Mouse (Mus musculus): Measurements from ENCODE around the gene Tmx4. TPM values are rescaled to one million over a fixed set of nuclear protein-coding genes. Genes with fewer than 3 reads are reported as not detected.
"Not testable (repeated sequence)": the region's sequence is repeated elsewhere in the genome, so short reads cannot be mapped to it uniquely, and the experiment has no call there.

Gene Tmx4
- total RNA-seq (2017), result 36.6 to 47.6 TPM (median 41.2 TPM) in 3 replicates

DNA sequence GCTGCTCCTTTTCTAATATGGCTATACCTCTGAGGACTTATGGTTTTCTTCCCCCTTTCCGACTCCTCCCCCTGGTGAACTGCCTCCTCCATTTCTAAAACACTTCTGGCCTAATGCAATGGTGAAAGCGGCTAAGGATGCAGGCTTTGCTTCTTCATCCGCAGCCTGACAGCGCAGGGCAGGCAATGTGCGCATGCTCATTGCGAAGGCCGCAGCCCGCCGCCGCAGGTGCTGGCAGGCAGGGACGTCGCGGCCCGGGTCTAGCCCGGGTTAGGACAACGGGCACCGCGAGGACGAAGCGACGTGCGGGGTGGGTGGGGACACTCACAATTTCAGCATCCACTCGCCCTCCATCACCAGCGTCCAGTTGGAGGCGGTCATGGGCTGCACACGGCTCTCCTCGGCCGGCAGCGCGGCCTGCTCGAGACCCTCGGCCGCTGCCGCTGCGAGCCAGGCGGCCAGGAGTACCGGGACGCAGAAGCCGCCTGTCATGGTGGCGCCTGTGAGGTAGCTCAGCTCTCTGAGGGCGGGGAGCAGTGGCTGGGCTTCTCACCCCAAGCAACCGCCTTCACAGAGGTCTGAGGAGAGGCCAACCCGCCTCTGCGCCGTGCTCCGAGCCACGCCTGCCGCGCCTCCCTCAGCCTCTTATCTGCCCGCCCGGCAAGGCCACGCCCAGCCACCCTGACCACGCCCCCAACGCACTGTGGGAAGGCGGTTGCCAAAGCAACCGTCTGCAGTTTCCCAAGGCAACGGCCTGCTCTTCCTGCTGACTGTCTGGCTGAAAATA is at the start of gene Tmx4:
Tmx4 (minus strand) TSS at position 632 of the 787 bp plus-strand sequence.
- ATAC-seq (replicated peaks; ENCODE audit: insufficient number of reproducible peaks, low FRiP score, low TSS enrichment, poor library complexity, severe bottlenecking), result peak; percentile 97

DNA sequence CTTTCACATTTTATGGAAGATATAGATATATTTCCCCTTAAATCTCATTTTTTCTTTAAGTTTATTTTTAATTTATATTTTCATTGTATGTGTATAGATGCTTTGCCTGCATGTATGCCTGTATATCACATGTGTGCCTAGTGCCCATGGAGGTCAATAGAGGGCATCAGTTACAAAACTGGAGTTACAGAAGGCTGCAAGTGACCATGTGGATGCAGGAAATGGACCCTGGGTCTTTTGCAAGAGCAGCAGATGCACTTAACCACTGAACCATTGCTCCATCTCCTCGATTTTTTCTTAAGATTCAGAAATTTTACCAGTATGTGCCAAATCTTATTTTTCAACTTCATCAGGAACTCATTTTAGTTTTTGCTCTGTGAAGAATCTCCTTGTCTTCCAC is 48.2 kb upstream of the Tmx4 start:
- ATAC-seq (replicated peaks; ENCODE audit: insufficient number of reproducible peaks, low FRiP score, low TSS enrichment, poor library complexity, severe bottlenecking), result peak; percentile 54; the same call in 1 of the 2 replicates

- peak; percentile 55; the same call in 1 of the 2 replicates for ATAC-seq (replicated peaks; ENCODE audit: insufficient number of reproducible peaks, low FRiP score, low TSS enrichment, poor library complexity, severe bottlenecking)
These were observed 47.1 kb upstream of the Tmx4 start for GRCm38 (mm10) chr2:134691055-134691454.

DNA sequence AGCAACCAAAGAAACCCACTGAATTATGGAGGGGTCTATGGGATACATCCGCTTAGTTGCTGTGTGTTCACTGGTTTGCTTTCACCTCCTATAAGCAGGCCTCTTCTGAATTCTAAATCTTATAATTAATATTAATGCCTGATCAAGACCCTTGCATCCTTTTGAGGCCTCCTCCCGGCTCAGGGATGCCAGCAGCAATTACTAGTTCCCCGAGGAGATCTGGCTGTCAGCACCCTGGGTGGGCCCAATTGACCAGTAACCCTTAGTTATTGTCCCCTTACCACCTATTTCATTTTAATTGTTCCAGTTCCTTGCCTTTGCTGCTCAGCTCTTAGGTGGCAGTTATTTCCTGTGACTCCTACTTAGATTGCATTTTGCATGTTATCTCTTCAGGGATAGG is 38.4 kb upstream of the Tmx4 start:
- ATAC-seq (replicated peaks; ENCODE audit: insufficient number of reproducible peaks, low FRiP score, low TSS enrichment, poor library complexity, severe bottlenecking), result no peak

DNA sequence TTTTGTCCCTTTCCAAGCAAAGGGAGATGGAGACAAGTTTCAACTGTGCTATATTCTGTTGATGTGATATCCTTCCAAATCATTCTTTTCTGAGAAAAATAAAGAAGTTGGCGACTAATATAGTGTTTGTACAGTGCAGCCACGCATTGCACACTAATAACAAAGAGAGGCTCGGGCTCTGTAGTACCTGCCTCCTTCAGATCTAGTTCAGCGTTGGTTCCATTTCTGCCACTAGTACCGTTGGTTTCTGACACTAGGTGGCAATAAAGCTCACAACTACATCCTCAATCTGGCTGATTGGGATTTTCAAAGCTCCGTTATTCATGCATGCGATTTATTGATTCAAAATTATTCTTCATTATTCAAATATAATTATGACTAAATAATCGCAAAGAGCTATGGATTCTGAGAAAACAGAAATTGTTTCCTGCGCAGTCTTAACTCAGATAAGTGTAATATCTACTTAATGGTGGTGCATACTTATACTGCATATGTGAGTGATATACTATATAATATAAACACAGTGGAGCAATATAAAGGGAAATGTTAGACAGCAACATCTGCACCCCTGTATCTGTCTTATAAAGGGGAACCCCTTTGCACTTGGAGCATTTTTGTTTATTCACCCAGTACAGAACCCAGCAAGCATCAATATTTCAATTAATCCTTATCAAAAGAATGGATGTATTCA is 37.5 kb upstream of the Tmx4 start:
- peak; percentile 61; the same call in 1 of the 2 replicates for ATAC-seq (replicated peaks; ENCODE audit: insufficient number of reproducible peaks, low FRiP score, low TSS enrichment, poor library complexity, severe bottlenecking)

DNA sequence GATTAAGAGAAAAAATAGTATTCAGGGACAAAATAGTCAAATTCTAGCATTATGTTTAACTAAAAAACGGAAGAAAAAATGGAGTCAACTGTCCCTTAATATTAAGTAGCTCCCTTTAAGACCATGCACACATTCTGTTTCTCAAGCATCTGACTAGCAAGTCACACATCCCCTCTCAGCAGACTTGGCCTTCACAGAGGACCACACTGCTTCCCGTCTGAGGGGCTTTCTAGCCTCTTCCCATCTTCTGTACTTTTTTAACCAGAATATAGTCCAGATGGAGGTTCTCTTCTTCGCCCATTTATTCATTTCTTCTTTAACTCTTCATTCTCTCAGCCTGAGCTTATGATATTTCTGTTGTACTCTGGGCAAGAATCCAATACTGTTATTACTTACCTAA is 35.6 kb upstream of the Tmx4 start:
- no peak for ATAC-seq (replicated peaks; ENCODE audit: insufficient number of reproducible peaks, low FRiP score, low TSS enrichment, poor library complexity, severe bottlenecking)

DNA sequence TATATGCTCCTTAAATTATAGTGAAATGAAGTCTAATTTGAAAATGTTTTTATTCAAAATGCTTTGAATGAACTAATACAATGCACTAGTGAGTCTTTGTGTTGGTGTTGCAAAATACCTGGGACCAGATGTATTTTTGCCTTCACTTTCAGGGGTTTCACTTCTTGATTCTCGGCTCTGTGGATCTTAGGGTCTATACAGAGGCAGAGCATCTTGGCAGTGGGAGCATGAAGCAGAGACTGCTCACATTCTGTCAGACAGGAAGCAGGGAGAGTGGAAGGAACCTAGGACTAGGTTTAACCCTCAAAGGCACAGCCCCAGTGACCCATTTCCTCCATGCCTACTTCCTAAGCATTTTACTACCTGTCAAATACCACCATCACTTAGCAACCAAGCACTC is 31.5 kb upstream of the Tmx4 start:
- no peak for ATAC-seq (replicated peaks; ENCODE audit: insufficient number of reproducible peaks, low FRiP score, low TSS enrichment, poor library complexity, severe bottlenecking)

- no peak for ATAC-seq (replicated peaks; ENCODE audit: insufficient number of reproducible peaks, low FRiP score, low TSS enrichment, poor library complexity, severe bottlenecking)
These were observed 29.7 kb upstream of the Tmx4 start for GRCm38 (mm10) chr2:134673604-134674003.

DNA sequence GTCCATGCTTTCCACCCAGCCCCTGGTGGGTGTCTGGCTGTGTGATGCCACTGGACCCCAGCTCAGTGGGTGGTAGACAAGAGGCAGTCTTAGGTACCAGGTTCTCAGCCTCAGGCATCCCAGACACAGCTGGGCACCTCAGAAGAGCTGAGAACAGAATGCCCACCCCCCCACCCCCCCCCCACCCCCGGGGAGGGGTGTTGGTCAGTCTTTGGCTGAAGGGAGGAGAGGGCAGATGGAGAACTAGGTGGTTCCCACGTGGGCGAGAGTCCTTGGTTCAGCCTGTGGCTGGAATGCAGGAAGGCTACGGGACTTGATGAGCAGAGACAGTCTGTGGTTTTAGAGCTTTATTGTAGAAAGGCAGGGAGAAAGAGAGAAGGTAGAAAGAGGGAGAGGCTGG is 12.5 kb upstream of the Tmx4 start:
- no peak for ATAC-seq (replicated peaks; ENCODE audit: insufficient number of reproducible peaks, low FRiP score, low TSS enrichment, poor library complexity, severe bottlenecking)

DNA sequence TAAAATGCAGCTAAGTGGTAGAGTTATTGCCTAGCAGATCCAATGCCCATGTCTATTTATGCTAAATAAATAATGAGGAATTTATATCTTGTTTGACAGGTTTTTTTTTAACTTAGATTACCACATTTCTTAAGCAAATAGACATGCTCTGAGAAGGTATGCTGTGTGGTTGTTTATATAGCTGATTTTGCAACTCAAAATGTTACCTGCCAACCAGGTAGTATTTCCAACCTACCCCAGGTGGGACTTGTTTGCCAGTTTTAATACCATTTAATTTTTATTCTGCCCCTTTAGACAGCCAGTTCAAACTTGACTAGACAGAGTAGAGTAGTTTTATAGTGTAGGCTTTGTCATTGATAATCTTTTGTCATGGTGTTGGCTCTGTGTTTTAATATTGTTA is 10.7 kb upstream of the Tmx4 start:
- ATAC-seq (replicated peaks; ENCODE audit: insufficient number of reproducible peaks, low FRiP score, low TSS enrichment, poor library complexity, severe bottlenecking), result no peak

DNA sequence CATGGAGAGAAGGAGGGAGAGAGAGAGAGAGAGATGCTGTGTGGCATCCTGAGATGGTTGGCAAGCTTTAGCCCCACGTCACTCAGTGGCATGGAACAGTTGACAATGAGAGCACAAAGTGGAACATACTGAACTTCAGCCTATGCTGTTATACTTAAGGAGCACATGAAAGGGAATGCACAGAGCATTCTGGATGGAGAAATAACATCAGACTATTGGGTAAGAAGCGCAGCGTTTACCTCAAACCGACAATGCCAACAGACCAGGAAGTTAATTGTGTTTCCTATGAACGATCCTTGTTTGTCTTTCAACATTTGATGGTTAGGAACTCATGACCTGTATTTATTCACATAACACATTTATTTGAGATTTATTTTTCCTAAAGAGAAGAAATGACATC is 8.8 kb upstream of the Tmx4 start:
- ATAC-seq (replicated peaks; ENCODE audit: insufficient number of reproducible peaks, low FRiP score, low TSS enrichment, poor library complexity, severe bottlenecking), result 0 out of 2 replicates have a peak, but pooled peaks have one; percentile 47

DNA sequence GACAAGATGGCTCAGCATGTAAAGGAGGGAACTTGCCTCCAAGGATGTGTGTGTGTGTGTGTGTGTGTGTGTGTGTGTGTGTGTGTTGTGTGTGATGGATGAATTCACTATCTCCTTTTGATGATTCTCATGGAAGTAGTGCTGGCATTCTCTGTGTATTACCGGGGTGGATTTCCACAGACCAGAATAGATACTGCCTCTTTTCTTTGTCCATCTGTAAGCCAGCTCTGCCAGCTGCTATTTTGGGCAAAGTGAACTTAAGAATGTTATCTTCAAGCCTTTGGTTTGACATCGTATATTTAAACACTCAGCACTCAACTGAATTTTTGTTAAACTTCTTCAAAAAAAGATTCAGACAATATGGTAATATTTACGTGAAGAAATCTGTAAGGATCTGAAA is 5.1 kb upstream of the Tmx4 start:
- ATAC-seq (replicated peaks; ENCODE audit: insufficient number of reproducible peaks, low FRiP score, low TSS enrichment, poor library complexity, severe bottlenecking), result no peak

- ATAC-seq (replicated peaks; ENCODE audit: insufficient number of reproducible peaks, low FRiP score, low TSS enrichment, poor library complexity, severe bottlenecking), result no peak
These were observed 1.8 kb upstream of the Tmx4 start for GRCm38 (mm10) chr2:134645752-134646151.

- ATAC-seq (replicated peaks; ENCODE audit: insufficient number of reproducible peaks, low FRiP score, low TSS enrichment, poor library complexity, severe bottlenecking), result no peak
These were observed 1.2 kb upstream of the Tmx4 start for GRCm38 (mm10) chr2:134645166-134645565.

- no peak for ATAC-seq (replicated peaks; ENCODE audit: insufficient number of reproducible peaks, low FRiP score, low TSS enrichment, poor library complexity, severe bottlenecking)
These were observed 462 bp upstream of the Tmx4 start for GRCm38 (mm10) chr2:134644301-134644912.

- no peak for ATAC-seq (replicated peaks; ENCODE audit: insufficient number of reproducible peaks, low FRiP score, low TSS enrichment, poor library complexity, severe bottlenecking)
These were observed 1.6 kb downstream of the Tmx4 start for GRCm38 (mm10) chr2:134642377-134642776.

DNA sequence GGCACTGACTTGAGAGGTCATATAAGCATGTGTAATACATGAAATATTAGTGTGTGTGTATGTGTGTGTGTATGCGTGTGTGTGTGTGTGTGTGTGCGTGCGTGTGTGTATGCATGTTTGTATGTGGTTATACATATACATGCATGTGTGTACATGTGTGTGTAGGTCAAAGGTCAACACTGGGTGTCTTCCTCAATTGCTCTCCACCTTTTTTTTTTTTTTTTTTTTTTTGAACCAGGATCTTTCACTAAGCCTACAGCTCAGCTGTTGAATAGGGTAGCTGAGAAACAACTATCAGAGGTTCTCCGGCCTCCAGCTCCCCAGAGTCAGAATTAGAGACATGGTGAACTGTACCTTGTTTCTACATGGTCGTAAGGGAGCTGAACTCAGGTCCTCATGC is 2.6 kb downstream of the Tmx4 start:
- no peak for ATAC-seq (replicated peaks; ENCODE audit: insufficient number of reproducible peaks, low FRiP score, low TSS enrichment, poor library complexity, severe bottlenecking)

GRCm38 (mm10) chr2:134640398-134640797 is 3.5 kb downstream of the Tmx4 start:
- no peak for ATAC-seq (replicated peaks; ENCODE audit: insufficient number of reproducible peaks, low FRiP score, low TSS enrichment, poor library complexity, severe bottlenecking)

DNA sequence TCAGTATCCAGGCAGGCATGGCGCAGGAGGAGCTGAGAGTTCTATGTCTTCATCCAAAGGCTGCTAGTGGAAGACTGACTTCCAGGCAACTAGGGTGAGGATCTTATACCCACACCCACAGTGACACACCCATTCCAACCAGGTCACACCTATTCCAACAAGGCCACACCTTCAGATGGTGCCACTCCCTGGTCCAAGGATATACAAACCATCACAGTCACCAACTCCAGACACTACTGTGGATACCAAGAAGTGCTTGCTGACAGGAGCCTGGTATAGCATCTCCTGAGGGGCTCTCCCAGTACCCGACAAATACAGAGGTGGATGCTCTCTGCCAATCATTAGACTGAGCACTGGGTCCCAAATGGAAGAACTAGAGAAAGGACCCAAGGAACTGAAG is 15.4 kb downstream of the Tmx4 start:
- not testable (repeated sequence) for ATAC-seq (replicated peaks; ENCODE audit: insufficient number of reproducible peaks, low FRiP score, low TSS enrichment, poor library complexity, severe bottlenecking)

GRCm38 (mm10) chr2:134604935-134605334 is 39.0 kb downstream of the Tmx4 start:
- ATAC-seq (replicated peaks; ENCODE audit: insufficient number of reproducible peaks, low FRiP score, low TSS enrichment, poor library complexity, severe bottlenecking), result no peak

All from monocyte, adult 5-6 weeks (primary cell).